Mouse (Mus musculus) cerebellum, postnatal 10 days (tissue): ENCODE data around the gene Zfp526.

Experiments used
- DNase-seq, 2 experiments: peaks; one replicate each; pipeline ENCODE4 v3.0.0; 2021; ENCODE audit warnings: mixed read lengths in 2 of 2

Zfp526 gene

DNA sequence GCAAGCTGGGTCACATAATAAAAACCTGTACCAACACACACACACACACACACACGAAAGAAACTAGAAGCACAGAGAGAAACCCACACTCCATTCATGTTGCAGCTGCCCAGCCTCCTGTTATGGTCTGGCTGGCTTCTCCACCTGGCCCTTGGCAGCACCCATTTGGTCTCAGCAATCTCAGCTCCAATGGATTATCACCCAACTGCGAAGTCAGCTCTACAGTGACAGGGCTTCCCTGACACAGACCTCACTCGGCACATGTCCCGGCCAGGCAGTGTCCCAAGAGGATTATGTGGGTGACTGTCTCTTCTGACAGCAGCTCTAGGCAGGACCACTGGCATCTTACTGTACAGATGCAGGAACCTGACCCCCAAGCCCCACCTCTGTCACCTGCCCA lies 10.7 kb upstream of the Zfp526 start:
- no peak for DNase-seq

GRCm38 (mm10) chr7:25213099-25213498 lies 8.1 kb upstream of the Zfp526 start:
- no peak for DNase-seq

GRCm38 (mm10) chr7:25214172-25214571 lies 7.1 kb upstream of the Zfp526 start:
- DNase-seq, result no peak

GRCm38 (mm10) chr7:25217653-25218395 lies 3.4 kb upstream of the Zfp526 start:
- no peak for DNase-seq

DNA sequence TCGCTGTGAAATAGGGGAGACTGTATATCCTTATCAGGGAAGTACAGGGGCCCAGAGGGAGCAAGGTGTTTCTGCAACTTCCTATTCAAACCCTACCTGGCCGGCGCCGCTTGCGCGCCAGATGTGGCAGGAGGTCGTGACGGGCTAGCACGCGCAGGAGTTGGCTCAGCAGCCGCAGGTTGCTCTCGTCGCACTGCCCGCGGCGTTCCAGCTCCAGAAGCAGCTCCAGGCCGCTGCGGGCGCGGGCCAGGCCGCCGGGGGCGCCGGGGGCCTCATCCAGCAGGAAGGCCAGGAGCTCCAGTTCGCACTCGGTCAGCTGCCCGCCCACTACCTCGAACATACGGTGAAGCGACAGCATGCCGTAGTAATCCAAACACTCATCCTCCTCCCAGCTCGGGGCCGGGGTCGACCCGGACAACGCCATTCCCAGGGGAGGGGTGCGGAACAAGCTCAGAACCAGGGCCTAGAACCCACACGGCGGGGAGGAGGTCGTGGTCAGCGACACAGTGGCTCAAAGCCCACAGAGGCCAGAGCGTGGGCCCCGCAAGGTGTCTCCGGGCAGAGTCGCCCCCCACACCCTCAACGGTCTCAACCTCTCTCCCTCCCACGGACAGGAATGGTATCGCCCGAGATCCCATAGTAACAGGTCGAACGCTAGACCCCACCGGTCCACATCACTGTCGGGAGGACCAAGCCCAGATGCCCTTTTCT lies 2.4 kb upstream of the Zfp526 start:
- peak; percentile 86 to 88 for DNase-seq

DNA sequence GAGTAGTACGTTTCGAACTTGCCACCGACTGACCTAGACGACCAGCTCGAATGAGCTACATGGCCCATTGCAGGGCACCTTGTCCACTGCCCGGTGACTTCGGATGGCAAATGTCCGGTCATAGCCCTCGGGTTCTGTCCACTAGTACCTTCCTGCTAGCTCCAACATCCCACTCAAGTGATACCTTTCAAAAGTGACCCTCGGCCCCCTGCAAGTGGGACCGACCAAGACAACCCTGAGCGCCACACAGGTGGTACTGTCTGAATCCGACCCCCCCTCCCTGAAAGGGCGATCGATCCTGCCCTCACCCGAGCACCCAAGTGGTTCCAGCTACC lies 1.8 kb upstream of the Zfp526 start:
- no peak for DNase-seq

DNA sequence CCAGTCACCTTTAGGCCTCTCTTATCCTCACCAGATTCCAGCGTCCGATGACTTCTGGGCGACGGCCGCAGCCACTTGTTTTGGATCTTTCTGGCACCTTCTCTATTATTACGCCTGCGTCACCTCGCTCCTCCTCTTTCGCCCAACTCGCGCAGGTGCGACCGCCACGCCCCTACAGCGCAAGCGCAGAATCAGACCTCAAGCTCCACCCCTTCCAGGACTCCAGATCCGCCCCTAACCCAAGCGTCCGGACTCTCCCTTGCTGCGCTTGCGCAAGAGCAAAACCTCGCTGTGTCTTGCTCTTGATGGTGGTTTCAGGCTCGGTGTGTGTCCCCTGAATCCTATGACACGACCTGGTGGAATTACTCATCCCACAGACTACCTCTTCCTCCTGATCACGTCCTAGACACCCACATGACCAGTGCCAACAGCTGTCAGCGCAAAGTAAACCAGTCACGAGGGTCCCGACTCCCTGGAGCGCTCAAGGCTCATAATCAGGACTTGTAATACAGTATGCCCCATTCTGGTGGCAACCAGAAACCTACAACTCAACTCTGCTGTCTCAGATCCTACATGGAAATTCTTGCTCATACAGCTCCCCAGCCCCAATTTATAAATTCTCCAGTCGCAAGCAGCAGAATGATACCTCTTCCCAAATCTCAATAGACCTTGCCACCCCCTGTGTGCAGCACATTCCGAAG lies 1.3 kb upstream of the Zfp526 start:
- DNase-seq, result peak; percentile 96 to 98

DNA sequence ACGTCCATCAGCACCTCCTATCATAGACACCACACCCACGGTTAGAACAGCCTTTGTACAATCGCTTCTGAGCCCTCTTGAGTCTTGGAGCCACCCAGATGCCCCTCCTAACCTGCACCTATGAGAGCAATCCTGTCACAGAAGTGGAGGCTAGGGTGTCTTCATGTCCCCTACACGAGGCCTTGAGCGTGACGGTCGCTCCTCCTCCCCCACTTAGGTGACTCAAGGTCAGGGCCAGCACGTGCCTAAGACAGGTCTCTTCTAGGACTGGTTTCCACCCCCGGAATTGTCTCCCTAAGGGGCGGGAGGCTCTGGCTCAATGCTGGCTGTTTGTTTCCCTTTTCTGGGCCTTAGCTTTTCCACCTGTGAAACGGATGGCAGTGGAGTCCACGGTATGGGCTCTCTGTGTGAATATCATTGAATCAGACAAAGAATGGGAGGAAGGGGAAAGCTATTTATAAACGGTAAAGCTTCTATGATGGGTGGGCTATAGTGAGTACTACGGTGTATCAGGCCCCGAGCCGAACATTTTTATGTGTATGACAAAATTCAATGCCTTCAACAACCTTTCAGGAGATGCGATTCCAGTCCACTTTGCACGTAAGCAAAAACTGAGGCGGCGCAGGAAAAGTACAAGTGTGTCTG lies 646 bp upstream of the Zfp526 start, which contains the start of gene Dedd2:
TSS of gene Dedd2 (minus strand) at position 159 of the 645 bp plus-strand sequence.
- peak; percentile 42 to 47 for DNase-seq

GRCm38 (mm10) chr7:25222275-25222967 lies 1.2 kb downstream of the Zfp526 start:
- DNase-seq, result no peak

GRCm38 (mm10) chr7:25227523-25228300 lies 6.5 kb downstream of the Zfp526 start:
- no peak for DNase-seq

DNA sequence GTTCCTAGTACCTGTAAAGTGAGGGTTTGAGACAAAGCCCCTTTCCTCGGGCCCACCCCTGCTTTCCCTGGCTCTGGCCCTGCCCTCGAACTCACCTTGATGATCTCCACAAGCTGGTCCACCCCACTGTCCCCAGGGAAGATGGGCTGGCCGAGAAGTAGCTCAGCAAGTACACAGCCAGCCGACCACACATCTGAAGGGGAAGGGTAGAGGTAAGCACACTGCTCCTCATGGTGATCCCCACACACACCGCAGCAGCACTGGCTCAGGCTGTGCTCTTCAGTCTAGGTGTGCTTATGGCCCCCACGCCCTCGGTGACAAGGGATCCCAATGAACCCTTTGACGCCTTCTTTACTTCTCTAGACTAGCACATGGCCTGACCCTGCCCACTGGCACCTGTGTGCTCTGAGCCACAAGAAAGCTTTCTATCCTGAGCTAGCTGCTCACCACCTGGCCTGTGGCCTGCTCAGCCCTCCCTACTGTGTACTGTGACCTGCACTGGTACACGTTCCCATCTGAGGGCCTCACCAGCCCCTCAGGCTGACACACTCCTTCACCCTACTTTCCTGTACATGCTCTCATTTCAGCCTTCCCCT lies 9.6 kb downstream of the Zfp526 start:
- no peak for DNase-seq

DNA sequence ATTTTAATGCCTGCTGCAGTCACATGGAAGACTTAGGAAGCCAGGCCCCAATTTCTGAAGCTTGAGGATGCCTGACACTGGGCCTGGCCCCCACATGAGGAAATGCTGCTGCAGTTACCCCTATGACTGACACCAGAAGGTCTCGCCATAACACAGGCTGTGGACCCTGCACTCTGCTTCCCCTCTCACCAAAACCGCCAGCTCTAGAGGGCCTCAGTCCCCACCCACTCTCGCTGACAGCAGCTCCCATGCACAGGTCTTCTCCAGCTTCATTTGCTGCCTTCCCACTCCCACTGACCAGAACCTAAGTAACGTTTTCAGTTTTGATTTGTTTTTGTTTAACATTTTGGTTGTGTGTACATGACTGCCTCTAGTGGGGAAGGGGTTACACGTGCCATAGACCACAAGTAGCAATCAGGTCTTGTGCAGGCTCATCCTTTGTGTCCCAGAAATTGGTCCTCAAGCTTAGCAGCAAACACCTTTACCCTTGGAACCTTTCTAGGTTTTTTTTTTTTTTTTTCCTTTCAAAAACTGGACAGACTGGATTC lies 10.9 kb downstream of the Zfp526 start:
- no peak for DNase-seq

DNA sequence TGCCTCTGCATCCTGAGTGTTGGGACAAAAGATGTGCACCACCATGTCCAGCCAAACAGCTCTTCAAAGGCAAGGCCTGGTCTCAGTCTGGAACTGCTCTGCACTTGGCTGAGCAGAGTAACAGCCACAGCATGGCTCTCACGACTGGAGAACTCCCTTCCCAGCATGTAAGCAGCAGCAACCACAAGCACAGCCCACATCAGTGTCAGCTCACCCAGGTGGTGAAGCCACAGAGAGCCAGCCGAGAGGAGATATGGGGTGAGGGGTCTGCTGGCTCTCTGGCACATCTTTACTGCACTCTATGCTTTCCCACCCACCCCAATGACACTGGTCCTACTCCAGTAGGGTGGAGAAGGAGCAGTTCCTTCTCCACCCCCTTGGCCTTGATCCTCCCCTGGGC lies 11.8 kb downstream of the Zfp526 start:
- no peak for DNase-seq

GRCm38 (mm10) chr7:25235526-25235925 lies 14.3 kb downstream of the Zfp526 start:
- no peak for DNase-seq

DNA sequence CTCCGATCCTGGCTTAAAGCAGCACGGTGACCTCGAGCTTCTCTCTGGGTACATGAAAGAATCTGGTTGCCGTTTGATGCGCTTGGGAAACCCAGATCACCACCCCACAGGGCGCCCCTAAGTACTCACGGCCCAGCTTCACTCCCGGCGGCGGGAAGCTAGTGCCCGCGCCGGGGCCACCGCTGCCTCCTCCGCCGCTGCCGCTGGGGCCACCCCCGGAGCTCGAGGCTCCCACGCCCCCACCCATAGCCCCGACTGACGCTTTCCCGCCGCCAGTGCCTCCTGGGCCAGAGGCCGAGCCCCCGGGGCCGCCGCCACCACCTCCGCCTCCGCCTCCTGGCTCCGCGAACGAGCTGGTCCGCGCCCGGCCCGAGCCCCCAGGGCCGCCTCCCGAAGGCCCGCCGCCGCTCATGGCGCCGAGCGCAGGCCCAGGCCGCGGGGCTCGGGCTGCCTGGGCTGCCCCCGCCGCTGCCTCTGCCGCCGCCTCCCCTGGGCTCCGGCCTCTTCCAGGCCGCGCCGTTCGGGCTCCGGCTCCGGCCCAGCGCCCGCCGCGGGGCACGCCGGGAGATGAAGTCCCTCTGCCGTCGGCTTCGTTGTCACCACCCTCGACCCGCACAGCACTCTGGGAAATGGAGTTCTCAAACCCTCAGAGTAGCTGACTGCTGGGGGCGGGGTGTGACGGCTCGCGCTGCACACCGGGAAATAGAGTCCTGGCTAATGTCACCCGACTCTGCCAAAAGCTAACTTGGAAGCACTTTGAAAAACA lies 16.2 kb downstream of the Zfp526 start, which contains the start of gene Gsk3a:
TSS of gene Gsk3a (minus strand) at position 603 of the 766 bp plus-strand sequence.
- peak; percentile 99 to 100 for DNase-seq

- DNase-seq, result peak; percentile 94 to 96
Measured at GRCm38 (mm10) chr7:25238015-25238706, 16.9 kb downstream of the Zfp526 start.

GRCm38 (mm10) chr7:25238829-25239623 lies 17.8 kb downstream of the Zfp526 start:
- DNase-seq, result peak; percentile 89 to 91

GRCm38 (mm10) chr7:25240631-25241030 lies 19.4 kb downstream of the Zfp526 start:
- no peak for DNase-seq

DNA sequence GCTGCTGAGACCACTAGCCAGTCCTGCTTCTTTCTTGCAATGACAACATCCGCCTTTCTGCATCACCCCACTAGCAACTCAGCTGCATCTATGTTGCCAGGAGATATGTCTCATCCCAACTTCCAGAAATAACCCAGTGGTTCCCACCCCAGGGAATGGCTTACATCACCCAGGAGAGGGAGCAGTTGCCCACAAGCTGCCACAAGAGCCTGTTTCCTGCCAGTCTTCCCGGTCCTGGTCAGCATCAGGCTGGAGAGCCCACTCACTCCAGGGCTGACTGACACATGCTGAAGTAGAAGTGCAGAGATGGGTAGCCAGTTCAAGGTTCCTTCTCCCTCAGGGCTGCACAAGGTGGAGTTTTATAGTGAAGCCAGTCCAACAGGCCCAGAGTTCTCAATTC lies 19.8 kb downstream of the Zfp526 start:
- peak; percentile 48 to 59 for DNase-seq
